Mouse (Mus musculus) monocyte, adult 2 months (primary cell): ENCODE measurements at regions not wholly inside any gene's neighbourhood (a gene's known extent, or its start where the extent isn't known, plus 50 kb on each side); places are given as distances from the start of the nearest gene placed in this dataset.

ENCODE experiments used
- DNase-seq, 2 experiments: peaks; one replicate each; pipeline ENCODE4 v3.0.0; 2022; ENCODE audit warnings: low spot score in 2 of 2, low read depth in 1 of 2

DNA sequence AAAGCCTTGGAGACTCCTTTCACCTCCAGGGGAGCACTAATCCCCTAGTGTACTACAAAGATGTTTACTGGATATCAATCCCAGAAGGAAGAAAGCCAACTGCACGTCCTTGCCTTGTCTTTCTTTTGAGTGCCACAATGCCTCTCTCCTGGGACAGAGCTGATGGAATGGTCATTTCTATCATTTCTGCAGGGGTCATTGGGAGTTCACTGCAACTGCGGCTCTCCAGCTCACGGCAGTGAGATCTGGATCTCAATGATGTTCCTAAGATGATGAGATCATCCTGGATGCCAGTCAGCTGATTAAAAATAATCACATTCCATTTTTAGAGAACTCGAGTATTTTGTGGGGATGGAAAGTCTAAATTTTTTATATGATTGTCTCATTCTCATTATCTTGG lies 341.1 kb downstream of the Lpin1 start:
- no peak for DNase-seq

- DNase-seq: no peak
Measured at GRCm38 (mm10) chr12:16268621-16269165, 342.1 kb downstream of the Lpin1 start.

- DNase-seq: no peak
Measured at GRCm38 (mm10) chr12:16261465-16261864, 349.3 kb downstream of the Lpin1 start.

- no peak for DNase-seq
Measured at GRCm38 (mm10) chr12:16260981-16261380, 349.8 kb downstream of the Lpin1 start.

GRCm38 (mm10) chr12:16260501-16260900 lies 350.3 kb downstream of the Lpin1 start:
- DNase-seq: no peak

GRCm38 (mm10) chr12:16250621-16251020 lies 360.1 kb downstream of the Lpin1 start:
- no peak for DNase-seq

DNA sequence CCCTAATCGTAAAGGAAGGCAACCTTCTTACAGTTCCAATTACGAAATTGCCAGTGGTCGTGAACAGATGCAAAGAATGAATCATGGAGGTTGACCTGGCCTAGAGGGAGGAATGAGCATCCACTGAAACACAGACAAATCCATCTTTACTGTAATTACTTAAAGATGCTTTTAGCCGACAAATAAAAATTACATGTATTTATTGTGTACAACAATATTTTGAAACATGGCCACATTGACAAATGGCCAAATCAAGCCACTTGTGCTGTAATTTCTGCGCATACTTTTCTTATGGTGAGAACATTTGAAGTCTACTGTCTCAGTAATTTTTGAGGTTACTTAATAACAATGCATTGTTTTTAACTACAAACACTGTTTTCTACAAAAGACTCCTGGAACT lies 360.7 kb downstream of the Lpin1 start:
- no peak for DNase-seq

DNA sequence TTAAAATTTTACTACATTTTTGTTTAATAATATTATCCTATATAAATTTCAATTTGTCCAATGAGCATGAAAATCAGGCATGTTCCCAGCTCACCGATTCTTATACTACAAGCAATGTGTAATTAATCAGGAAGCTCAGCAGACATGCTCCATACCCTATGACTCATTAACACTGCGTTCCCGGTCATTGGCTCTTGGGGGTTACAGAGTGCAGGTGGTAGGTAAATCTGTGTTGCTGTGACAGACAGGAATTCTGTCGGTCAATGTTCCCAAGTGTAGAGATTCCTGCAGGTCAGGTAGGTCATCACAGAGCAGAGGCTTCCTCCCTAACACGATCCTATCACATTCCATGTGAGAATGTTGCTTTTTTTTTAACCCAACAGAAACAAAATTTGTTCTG lies 371.0 kb downstream of the Lpin1 start:
- no peak for DNase-seq

DNA sequence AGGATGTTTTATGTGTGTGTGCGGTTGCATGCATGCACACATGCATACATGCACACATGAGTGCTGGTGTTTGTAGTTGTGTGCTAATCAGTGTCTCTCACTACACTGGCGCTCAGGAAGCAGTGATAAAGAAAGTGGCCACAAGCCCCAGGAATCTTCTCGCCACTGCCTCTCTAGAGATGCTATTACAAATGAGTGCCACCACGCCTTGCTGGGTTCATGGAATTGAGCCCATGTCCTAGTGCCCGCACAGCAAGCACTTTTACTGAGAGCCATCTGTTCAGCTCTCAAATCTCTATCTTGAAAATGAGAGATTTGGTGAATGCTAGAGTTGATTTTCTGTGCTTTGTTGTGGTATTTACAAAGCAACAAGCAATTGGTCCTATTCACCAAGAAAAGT lies 373.3 kb downstream of the Lpin1 start:
- no peak for DNase-seq

DNA sequence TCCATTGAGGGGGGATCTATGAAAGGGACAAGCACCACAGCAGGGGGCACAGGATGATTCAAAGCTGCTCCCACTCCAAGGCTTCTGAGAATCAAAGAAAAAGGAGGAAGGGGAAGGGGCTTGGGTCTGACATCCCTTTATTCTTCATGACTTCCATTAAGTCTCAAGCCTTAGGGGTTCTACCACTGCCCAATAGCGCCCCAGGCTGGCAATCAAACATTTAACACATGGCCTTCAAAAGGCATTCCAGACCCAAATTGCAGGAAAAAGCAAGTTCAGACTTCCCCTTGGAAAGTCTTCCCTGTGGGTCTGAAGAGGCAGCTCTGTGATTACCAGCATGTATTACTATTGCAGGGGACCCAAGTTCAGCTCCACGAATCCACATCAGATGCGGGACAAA lies 377.2 kb downstream of the Lpin1 start:
- no peak for DNase-seq

DNA sequence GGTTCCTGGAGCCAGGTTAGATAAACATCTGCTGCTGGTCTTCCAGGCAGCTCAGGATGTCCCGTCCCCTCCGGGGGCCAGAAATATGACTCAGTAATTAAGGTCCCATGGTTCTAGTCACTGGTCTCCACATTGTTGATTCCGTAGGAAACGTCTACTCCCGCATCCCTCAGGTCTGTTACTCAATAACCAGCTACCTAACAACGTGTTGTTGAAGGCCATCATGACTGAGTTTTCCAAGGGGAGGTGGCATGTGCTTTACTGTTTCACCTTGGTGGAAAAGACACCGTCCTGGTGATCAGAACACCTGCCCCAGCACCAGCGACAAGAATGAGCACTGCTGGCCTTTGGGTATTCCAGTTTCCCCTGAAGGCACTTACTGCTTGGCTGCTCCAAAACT lies 377.9 kb downstream of the Lpin1 start:
- DNase-seq: no peak

DNA sequence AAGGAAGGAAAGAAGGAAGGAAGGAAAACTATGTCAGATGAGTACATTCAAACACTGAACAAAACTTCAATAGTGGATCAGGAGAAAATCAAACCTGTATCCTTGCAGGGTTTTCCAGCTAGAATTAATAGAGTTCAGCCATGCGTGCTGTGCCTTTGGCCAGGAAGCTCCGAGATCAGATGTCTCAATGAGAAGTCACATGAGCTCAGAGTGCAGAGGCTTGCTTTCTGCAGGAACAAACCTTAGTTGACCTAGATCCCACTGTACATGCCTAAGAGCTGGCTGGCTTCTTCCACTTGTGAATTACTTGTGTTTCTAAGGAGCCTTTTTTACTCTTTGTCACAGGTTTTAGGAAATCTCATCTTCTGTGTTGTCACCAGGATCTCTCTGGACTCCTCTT lies 378.7 kb downstream of the Lpin1 start:
- no peak for DNase-seq

DNA sequence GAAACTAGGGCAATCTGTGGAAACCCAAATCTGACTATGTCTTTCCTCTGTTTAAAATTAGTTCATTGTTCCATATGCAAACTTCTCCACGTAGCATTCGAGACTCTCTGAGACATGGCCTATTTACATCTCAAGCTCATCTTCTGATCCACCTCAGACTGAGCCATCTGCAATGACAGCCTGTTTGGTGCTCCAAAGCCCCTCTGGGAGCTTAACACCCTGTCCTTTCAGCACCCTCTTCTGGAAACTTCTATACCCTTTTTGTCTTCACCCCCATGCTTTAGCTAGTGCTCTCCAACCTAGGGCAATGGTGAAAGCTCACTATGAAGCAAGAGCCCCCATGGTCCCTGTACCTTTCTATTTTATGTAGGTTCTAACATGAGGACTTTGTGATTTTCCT lies 379.7 kb downstream of the Lpin1 start:
- DNase-seq: no peak

GRCm38 (mm10) chr12:16225428-16225827 lies 385.3 kb downstream of the Lpin1 start:
- no peak for DNase-seq

GRCm38 (mm10) chr12:16222836-16223450 lies 387.8 kb downstream of the Lpin1 start:
- no peak for DNase-seq

DNA sequence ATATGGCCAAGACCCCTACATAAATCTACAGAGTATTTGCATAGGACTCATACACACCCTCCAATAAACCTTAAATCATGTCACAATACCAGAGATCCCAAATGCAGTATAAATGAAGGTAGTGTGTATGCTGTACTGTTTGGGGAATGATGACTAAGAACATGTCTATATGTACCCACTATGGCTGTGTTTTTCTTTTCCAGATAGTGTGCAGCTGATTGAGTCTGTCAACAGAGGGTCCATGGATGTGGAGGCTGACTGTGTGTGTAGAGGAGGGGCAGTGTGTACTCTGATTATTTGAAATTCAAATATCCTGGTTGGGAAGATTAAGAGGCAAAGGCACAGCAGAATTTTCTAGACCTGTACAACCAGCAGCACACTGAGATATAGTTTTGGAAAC lies 388.6 kb downstream of the Lpin1 start:
- no peak for DNase-seq

GRCm38 (mm10) chr12:16221142-16221541 lies 389.6 kb downstream of the Lpin1 start:
- no peak for DNase-seq

DNA sequence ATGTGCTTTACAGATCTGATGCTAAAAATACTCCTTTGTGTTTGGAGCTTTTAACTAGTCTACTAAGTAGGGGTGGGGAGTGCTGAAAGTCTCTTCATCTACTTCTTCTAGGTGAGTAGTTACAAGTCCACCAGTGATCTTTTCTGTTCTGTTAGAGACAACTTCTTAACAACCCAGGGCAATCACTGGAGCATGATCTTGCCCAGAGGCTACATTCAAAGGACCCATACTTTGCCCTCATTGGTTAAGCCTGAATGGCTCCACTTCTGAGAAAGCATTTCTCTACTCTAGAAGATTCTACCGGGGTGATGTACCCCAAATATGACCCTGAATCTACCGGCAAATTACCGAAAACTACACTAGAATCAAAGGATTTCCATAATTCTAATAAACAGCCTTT lies 390.2 kb downstream of the Lpin1 start:
- no peak for DNase-seq

GRCm38 (mm10) chr12:16218906-16219305 lies 391.9 kb downstream of the Lpin1 start:
- no peak for DNase-seq

DNA sequence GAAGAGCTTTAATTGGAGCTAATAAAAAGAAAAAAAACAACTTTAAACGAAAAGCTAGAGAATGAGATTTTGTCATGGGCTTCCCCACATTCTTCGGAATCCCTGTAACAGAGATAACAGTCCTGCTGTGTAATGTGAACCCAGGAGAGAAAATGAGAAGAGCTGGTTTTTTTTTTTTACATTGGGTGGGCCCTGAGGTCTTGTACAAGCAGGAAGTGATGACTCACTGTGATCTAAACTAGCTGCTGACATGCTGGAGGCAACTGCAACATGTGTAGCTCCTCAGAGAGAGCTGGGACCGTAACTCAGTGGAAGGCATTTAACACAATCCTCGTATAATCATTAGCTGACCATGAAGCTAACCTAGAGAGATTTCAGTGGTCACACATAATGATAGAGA lies 393.8 kb upstream of the Trib2 start:
- DNase-seq: no peak

- no peak for DNase-seq
Measured at GRCm38 (mm10) chr12:16210111-16210510, 393.4 kb upstream of the Trib2 start.

- DNase-seq: no peak
Measured at GRCm38 (mm10) chr12:16204941-16205340, 388.2 kb upstream of the Trib2 start.

- DNase-seq: no peak
Measured at GRCm38 (mm10) chr12:16196917-16197316, 380.2 kb upstream of the Trib2 start.
